Mouse (Mus musculus): ENCODE results near the gene Ccr1. TPM values are rescaled to one million over a fixed set of nuclear protein-coding genes. Genes with fewer than 3 reads are reported as not detected.

Ccr1 gene
- total and polyA plus RNA-seq, 3 experiments = 1.6 to 4.9 (median 1.6) TPM

GRCm38 (mm10) chr9:123930476-123930875 is 38.0 kb downstream of the Ccr1 start:
- no peak for TF ChIP-seq HCFC1 (IDR thresholded peaks at IDR 0.05; ENCODE audit: low read depth, low read length)
- no peak for DNase-seq (ENCODE audit: extremely low read depth)
- Histone ChIP-seq H3K9ac (ENCODE audit: insufficient read depth, low read depth) (no peak overlapping the region), H3K27ac (ENCODE audit: insufficient read depth, low read depth) (no peak overlapping the region), H3K36me3 (replicated peaks in 1 of 2; ENCODE audit: control insufficient read depth in 1 of 2, insufficient read depth in 1 of 2, low read length in 1 of 2) (no peaks in the 10 kb centered on the region), H3K4me1 (ENCODE audit: control insufficient read depth in 1 of 2, insufficient read depth in 2 of 2) (peaks cover 30 to 61% of the 10 kb centered on the region in 2 experiments), H3K4me3 (replicated peaks in 1 of 3; ENCODE audit: low read depth in 2 of 3, low read length in 2 of 3, poor library complexity in 1 of 3) (no peak overlapping the region), H3K79me2 (replicated peaks; ENCODE audit: control insufficient read depth, extremely low read depth, insufficient read depth, poor library complexity, severe bottlenecking) (no peaks in the 10 kb centered on the region), H3K9me3 (replicated peaks; ENCODE audit: low read length) (no peaks in the 10 kb centered on the region), H3K4me2 (ENCODE audit: insufficient read depth, low read depth, poor library complexity, severe bottlenecking) (no peak overlapping the region), H3K27me3 (replicated peaks) (no peaks in the 10 kb centered on the region)
- in situ Hi-C loops (cut with MboI; ENCODE audit: low pct_ligation_motif_present, low pct_unique_long_range_greater_than_20kb, low sequenced_read_pairs) = no loop called here
- dilution Hi-C loops (cut with MboI; ENCODE audit: extremely low pct_ligation_motif_present, extremely low pct_unique_long_range_greater_than_20kb, low sequenced_read_pairs) = no loop called here

GRCm38 (mm10) chr9:123929936-123930335 is 38.6 kb downstream of the Ccr1 start:
- dilution Hi-C loops (cut with MboI; ENCODE audit: extremely low pct_ligation_motif_present, extremely low pct_unique_long_range_greater_than_20kb, low sequenced_read_pairs) = no loop called here
- Histone ChIP-seq H3K27ac (ENCODE audit: insufficient read depth, low read depth) (no peak overlapping the region), H3K4me3 (replicated peaks in 1 of 3; ENCODE audit: low read depth in 2 of 3, low read length in 2 of 3, poor library complexity in 1 of 3) (no peak overlapping the region), H3K36me3 (replicated peaks in 1 of 2; ENCODE audit: control insufficient read depth in 1 of 2, insufficient read depth in 1 of 2, low read length in 1 of 2) (no peaks in the 10 kb centered on the region), H3K27me3 (replicated peaks) (no peaks in the 10 kb centered on the region), H3K9me3 (replicated peaks; ENCODE audit: low read length) (no peaks in the 10 kb centered on the region), H3K4me2 (ENCODE audit: insufficient read depth, low read depth, poor library complexity, severe bottlenecking) (peak overlapping the region; percentile 55; the same call in 1 of the 2 replicates), H3K79me2 (replicated peaks; ENCODE audit: control insufficient read depth, extremely low read depth, insufficient read depth, poor library complexity, severe bottlenecking) (no peaks in the 10 kb centered on the region), H3K4me1 (ENCODE audit: control insufficient read depth in 1 of 2, insufficient read depth in 2 of 2) (peaks cover 30 to 56% of the 10 kb centered on the region in 2 experiments), H3K9ac (ENCODE audit: insufficient read depth, low read depth) (peak overlapping the region; percentile 41)
- DNase-seq (ENCODE audit: extremely low read depth) = no peak
- in situ Hi-C loops (cut with MboI; ENCODE audit: low pct_ligation_motif_present, low pct_unique_long_range_greater_than_20kb, low sequenced_read_pairs) = no loop called here
- no peak for TF ChIP-seq ZMIZ1 (IDR thresholded peaks at IDR 0.05; ENCODE audit: low read depth, low read length)
- TF ChIP-seq UBTF (IDR thresholded peaks at IDR 0.05; ENCODE audit: low read depth, low read length) = no peak
- TF ChIP-seq MAZ (IDR thresholded peaks at IDR 0.05; ENCODE audit: low read depth, low read length) = no peak
- no peak for TF ChIP-seq MAFK (IDR thresholded peaks at IDR 0.05; ENCODE audit: insufficient replicate concordance, low read length)
- TF ChIP-seq ZKSCAN1 (IDR thresholded peaks at IDR 0.05; ENCODE audit: borderline replicate concordance, low read depth, low read length) = no peak
- no peak for TF ChIP-seq ZNF384 (IDR thresholded peaks at IDR 0.05; ENCODE audit: low read depth, low read length)
- no peak for TF ChIP-seq E2F4 (IDR thresholded peaks at IDR 0.05; ENCODE audit: insufficient replicate concordance, low read depth, low read length)
- no peak for TF ChIP-seq MAX (IDR thresholded peaks at IDR 0.05; ENCODE audit: low read length)
- no peak for TF ChIP-seq GABPA (IDR thresholded peaks at IDR 0.05; ENCODE audit: insufficient replicate concordance, low read depth, low read length)
- no peak for TF ChIP-seq USF2 (conservative IDR thresholded peaks at IDR 0.05; ENCODE audit: low read depth, low read length)
- no peak for TF ChIP-seq SMC3 (IDR thresholded peaks at IDR 0.05; ENCODE audit: low read depth, low read length)
- TF ChIP-seq PAX5 (IDR thresholded peaks at IDR 0.05; ENCODE audit: low read length) = no peak
- no peak for TF ChIP-seq JUND (conservative IDR thresholded peaks at IDR 0.05; ENCODE audit: low read depth, low read length)
